Mouse (Mus musculus) inflammation-experienced regulatory T-cells, adult 6 months (primary cell): ENCODE results near the gene Bicd2. TPM values are rescaled to one million over a fixed set of nuclear protein-coding genes. Genes with fewer than 3 reads are reported as not detected.
A peak's percentile ranks its signal among the peaks of the same experiment; 100 is the strongest.

ENCODE experiments used
- ATAC-seq: one replicate; pipeline ENCODE4 v1.8.0; 2017
- polyA plus RNA-seq, 3 experiments: library from polyadenylated mRNA; unstranded; fragments of 100-300 nt; shearing (Covaris generic); gene quantifications; one replicate each; pipeline ENCODE4 v1.2.1; 2017

Bicd2 gene
- polyA plus RNA-seq, 3 experiments from 2014 or later = 5.8 to 7.1 (median 6.6) TPM

- peak; percentile 85 for ATAC-seq
Observed at GRCm38 (mm10) chr13:49326246-49327206, 14.9 kb upstream of the Bicd2 start.

GRCm38 (mm10) chr13:49328101-49328500 lies 13.3 kb upstream of the Bicd2 start:
- ATAC-seq = no peak

GRCm38 (mm10) chr13:49333250-49333649 lies 8.1 kb upstream of the Bicd2 start:
- ATAC-seq = no peak

GRCm38 (mm10) chr13:49335077-49335982 lies 6.1 kb upstream of the Bicd2 start:
- ATAC-seq = no peak

- ATAC-seq = no peak
Observed at GRCm38 (mm10) chr13:49338893-49339546, 2.4 kb upstream of the Bicd2 start.

GRCm38 (mm10) chr13:49341831-49342722 lies 692 bp downstream of the Bicd2 start:
- no peak for ATAC-seq

- no peak for ATAC-seq
Observed at GRCm38 (mm10) chr13:49342723-49343100, 1.3 kb downstream of the Bicd2 start.

- ATAC-seq = no peak
Observed at GRCm38 (mm10) chr13:49344567-49344966, 3.2 kb downstream of the Bicd2 start.

GRCm38 (mm10) chr13:49345476-49345875 lies 4.1 kb downstream of the Bicd2 start:
- no peak for ATAC-seq

GRCm38 (mm10) chr13:49348522-49348921 lies 7.1 kb downstream of the Bicd2 start:
- ATAC-seq = no peak

- no peak for ATAC-seq
Observed at GRCm38 (mm10) chr13:49349335-49349734, 8.0 kb downstream of the Bicd2 start.

GRCm38 (mm10) chr13:49349836-49350505 lies 8.6 kb downstream of the Bicd2 start:
- no peak for ATAC-seq

- ATAC-seq = no peak
Observed at GRCm38 (mm10) chr13:49352581-49353159, 11.3 kb downstream of the Bicd2 start.

GRCm38 (mm10) chr13:49353422-49353821 lies 12.0 kb downstream of the Bicd2 start:
- no peak for ATAC-seq

- no peak for ATAC-seq
Observed at GRCm38 (mm10) chr13:49353991-49354507, 12.7 kb downstream of the Bicd2 start.

- ATAC-seq = no peak
Observed at GRCm38 (mm10) chr13:49355461-49356061, 14.2 kb downstream of the Bicd2 start.

GRCm38 (mm10) chr13:49356090-49356489 lies 14.7 kb downstream of the Bicd2 start:
- ATAC-seq = no peak

GRCm38 (mm10) chr13:49357367-49358026 lies 16.1 kb downstream of the Bicd2 start:
- no peak for ATAC-seq

- no peak for ATAC-seq
Observed at GRCm38 (mm10) chr13:49358184-49358583, 16.8 kb downstream of the Bicd2 start.
